Comparison of ENCODE assay signal across 14 mouse cellular contexts in the genomic region with DNA sequence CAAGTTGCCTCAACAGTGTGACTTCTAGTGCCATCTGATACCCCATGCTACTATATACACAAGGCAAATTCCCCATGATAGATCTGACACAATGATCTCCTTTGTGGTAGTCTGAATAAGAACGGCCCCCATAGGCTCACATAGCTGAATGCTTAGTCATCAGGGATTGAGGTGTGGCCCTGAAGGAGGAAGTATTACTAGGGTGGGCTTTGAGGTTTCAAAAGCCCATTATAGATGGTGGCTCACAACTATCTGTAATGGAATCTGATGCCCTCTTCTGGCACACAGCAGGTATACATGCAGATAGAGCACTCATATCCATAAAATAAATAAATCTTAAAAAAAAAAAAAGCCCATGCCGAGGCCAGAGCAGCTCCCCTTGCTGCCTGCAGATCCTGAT. TPM values are rescaled to one million over a fixed set of nuclear protein-coding genes. Genes with fewer than 3 reads are reported as not detected.
A peak's percentile ranks its signal among the peaks of the same experiment; 100 is the strongest.
DNase-seq lines count a peak whose midpoint lies in the region; ATAC-seq and TF ChIP-seq lines count a peak whose summit lies in the region.
"Had no signal": no experiment of that assay in that cellular context is flagged by ENCODE, and none has a peak within 500 bp of the region (broad histone marks: within the 10 kb centered on the region; RNA-seq: fewer than 3 reads in every experiment).

No protein-coding gene starts in this region.

- no peaks in the 10 kb centered on the region for H3K27me3 ChIP-seq in forebrain, embryonic 14.5 days (replicated peaks; ENCODE audit: control insufficient read depth, insufficient read depth, low read length)
- no peaks in the 10 kb centered on the region for H3K27me3 ChIP-seq in forebrain, embryonic 13.5 days
- H3K27me3 ChIP-seq in lung, embryonic 14.5 days (ENCODE audit: insufficient read depth, low read length), result no peaks in the 10 kb centered on the region
- H3K27me3 ChIP-seq: liver, embryonic 13.5 days; midbrain, embryonic 15.5 days; neural tube, embryonic 15.5 days had no signal

- H3K4me1 ChIP-seq in forebrain, embryonic 14.5 days (ENCODE audit: control insufficient read depth, insufficient read depth, low read length), result no peaks in the 10 kb centered on the region
- no peaks in the 10 kb centered on the region for H3K4me1 ChIP-seq in forebrain, embryonic 13.5 days
- no peaks in the 10 kb centered on the region for H3K4me1 ChIP-seq in lung, embryonic 14.5 days (ENCODE audit: insufficient read depth)
- H3K4me1 ChIP-seq: liver, embryonic 13.5 days; midbrain, embryonic 15.5 days; neural tube, embryonic 15.5 days had no signal

- no peaks in the 10 kb centered on the region for H3K9me3 ChIP-seq in forebrain, embryonic 14.5 days (replicated peaks; ENCODE audit: control insufficient read depth, low read length)
- no peaks in the 10 kb centered on the region for H3K9me3 ChIP-seq in forebrain, embryonic 13.5 days (replicated peaks)
- H3K9me3 ChIP-seq in lung, embryonic 14.5 days (ENCODE audit: low read depth, low read length), result no peaks in the 10 kb centered on the region
- H3K9me3 ChIP-seq: liver, embryonic 13.5 days; midbrain, embryonic 15.5 days; neural tube, embryonic 15.5 days had no signal

- DNase-seq in forebrain, embryonic 14.5 days (ENCODE audit: low spot score), result peak; percentile 49
- peak; percentile 35 for DNase-seq in lung, embryonic 14.5 days
- no peak for DNase-seq in lung, postnatal 25 days (ENCODE audit: low spot score)
- peak; percentile 23 to 29 for DNase-seq in B cell, adult 2 months
- peak; percentile 41 for DNase-seq in lung, postnatal 36 days
- no peak for DNase-seq in adrenal gland, adult 18-20 months (ENCODE audit: low spot score in 2 of 2)
- DNase-seq in embryo, embryonic 11 days, result no peak
- DNase-seq: cerebellum, adult 18-20 months; gastrocnemius, postnatal 25 days; liver, embryonic 13.5 days; right cerebral cortex, postnatal 25 days had no signal

- ATAC-seq in forebrain, embryonic 14.5 days, result no peak
- ATAC-seq in forebrain, embryonic 13.5 days, result no peak
- ATAC-seq in lung, embryonic 14.5 days (ENCODE audit: insufficient read depth), result no peak
- ATAC-seq: midbrain, embryonic 15.5 days had no signal

- 72% methylated on average over 2 of the region's 2 CpGs for WGBS in forebrain, embryonic 14.5 days
- WGBS in forebrain, embryonic 13.5 days, result 63% methylated on average over 2 of the region's 2 CpGs
- whole genome bisulfite sequencing in lung, embryonic 14.5 days, result 40% methylated on average over 2 of the region's 2 CpGs

- no peak overlapping the region for H3K27ac ChIP-seq in forebrain, embryonic 14.5 days (ENCODE audit: low read depth, low read length)
- H3K27ac ChIP-seq in forebrain, embryonic 13.5 days, result no peak overlapping the region
- no peak overlapping the region for H3K27ac ChIP-seq in lung, embryonic 14.5 days (ENCODE audit: low read depth)
- H3K27ac ChIP-seq: liver, embryonic 13.5 days; midbrain, embryonic 15.5 days; neural tube, embryonic 15.5 days had no signal

- no peak overlapping the region for H3K9ac ChIP-seq in forebrain, embryonic 14.5 days (ENCODE audit: low read length)
- no peak overlapping the region for H3K9ac ChIP-seq in forebrain, embryonic 13.5 days
- no peak overlapping the region for H3K9ac ChIP-seq in lung, embryonic 14.5 days
- H3K9ac ChIP-seq: liver, embryonic 13.5 days; midbrain, embryonic 15.5 days; neural tube, embryonic 15.5 days had no signal

- H3K4me2 ChIP-seq in forebrain, embryonic 14.5 days (ENCODE audit: low read length), result no peak overlapping the region
- H3K4me2 ChIP-seq in forebrain, embryonic 13.5 days, result no peak overlapping the region
- no peak overlapping the region for H3K4me2 ChIP-seq in lung, embryonic 14.5 days
- H3K4me2 ChIP-seq: liver, embryonic 13.5 days; midbrain, embryonic 15.5 days; neural tube, embryonic 15.5 days had no signal

- no peak for TF ChIP-seq CTCF in lung, embryonic 14.5 days (IDR thresholded peaks at IDR 0.05; ENCODE audit: low read depth)

- H3K36me3 ChIP-seq in forebrain, embryonic 14.5 days (ENCODE audit: control insufficient read depth, insufficient read depth, low read length), result peaks cover 79% of the 10 kb centered on the region
- H3K36me3 ChIP-seq in forebrain, embryonic 13.5 days (ENCODE audit: poor library complexity, severe bottlenecking), result peaks cover 80% of the 10 kb centered on the region
- peaks cover 71% of the 10 kb centered on the region for H3K36me3 ChIP-seq in lung, embryonic 14.5 days (ENCODE audit: insufficient read depth)

- no peak overlapping the region for H3K4me3 ChIP-seq in forebrain, embryonic 14.5 days (ENCODE audit: low read depth, low read length)
- H3K4me3 ChIP-seq in forebrain, embryonic 13.5 days, result no peak overlapping the region
- H3K4me3 ChIP-seq in lung, embryonic 14.5 days (ENCODE audit: low read depth, low read length), result no peak overlapping the region
- H3K4me3 ChIP-seq: liver, embryonic 13.5 days; midbrain, embryonic 15.5 days; neural tube, embryonic 15.5 days had no signal

RNA-seq across cellular contexts. Expression of a gene that starts 9.6 kb away (rescaled TPM):
- polyA plus RNA-seq in forebrain, embryonic 14.5 days (2014; fragmentation: Nextera tagmentation; extraction: Ambion mirVana), result 8.5 and 12.2 TPM in 2 replicates
- polyA plus RNA-seq in forebrain, embryonic 13.5 days (2015; fragmentation: Nextera tagmentation; extraction: Ambion mirVana), result 5.4 and 6.5 TPM in 2 replicates
- 8.8 and 9.8 TPM in 2 replicates for polyA plus RNA-seq in lung, embryonic 14.5 days (2014; fragmentation: Nextera tagmentation; extraction: Ambion mirVana)
- total RNA-seq in adrenal gland, adult 18-20 months (2021), result 10 to 100 TPM; 36.4 to 61.1 TPM

Comparison
In these comparisons a context has a peak if more than half of its experiments do, and no peak if none do; other contexts are left out.
1. DNase-seq: peak in forebrain, embryonic 14.5 days (single experiment), lung, embryonic 14.5 days (single experiment), B cell, adult 2 months (2 of 2) and lung, postnatal 36 days (single experiment); none in lung, postnatal 25 days (single experiment), adrenal gland, adult 18-20 months (0 of 2) and embryo, embryonic 11 days (single experiment).